Mouse (Mus musculus): ENCODE measurements around the gene Man2a2. TPM values are rescaled to one million over a fixed set of nuclear protein-coding genes. Genes with fewer than 3 reads are reported as not detected.

Gene Man2a2
- polyA plus RNA-seq, 1 experiment from 2014 or later: 21.6 TPM

- ATAC-seq (ENCODE audit: low FRiP score) (no peak), DNase-seq (ENCODE audit: low spot score) (no peak)
- Histone ChIP-seq H3K27me3 (ENCODE audit: control insufficient read depth, insufficient read depth, low read length) (no peaks in the 10 kb centered on the region), H3K9ac (no peak overlapping the region), H3K36me3 (replicated peaks; ENCODE audit: control insufficient read depth, insufficient read depth) (no peaks in the 10 kb centered on the region), H3K4me1 (replicated peaks; ENCODE audit: control insufficient read depth, insufficient read depth, low read length) (peaks cover 7% of the 10 kb centered on the region), H3K9me3 (ENCODE audit: control insufficient read depth, low read length) (no peaks in the 10 kb centered on the region), H3K27ac (no peak overlapping the region), H3K4me2 (replicated peaks) (no peak overlapping the region), H3K4me3 (replicated peaks; ENCODE audit: low read length) (no peak overlapping the region)
- WGBS: 90% methylated on average over 3 of the region's 3 CpGs
Observed at GRCm38 (mm10) chr7:80374733-80375132, 3.6 kb upstream of the Man2a2 start.

DNA sequence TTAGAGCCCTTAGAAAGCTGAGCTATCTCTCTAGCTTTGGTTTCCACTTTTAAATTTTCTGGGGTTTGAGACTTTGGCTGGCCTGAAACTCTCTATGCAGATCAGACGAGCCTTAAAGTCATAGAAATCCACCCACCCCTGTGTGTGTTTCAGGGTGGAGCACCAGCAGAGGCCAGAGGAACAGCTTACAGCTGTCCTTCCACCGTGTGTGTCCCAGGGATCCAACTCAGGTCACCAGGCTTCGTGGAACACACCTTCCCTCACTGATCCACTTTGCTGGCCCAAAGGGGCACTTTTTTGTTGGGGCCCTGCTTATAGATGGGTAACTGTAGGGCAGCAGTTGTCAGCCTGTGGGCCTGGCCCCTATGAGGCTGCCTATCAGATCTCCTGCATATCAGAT lies 3.1 kb upstream of the Man2a2 start:
- Histone ChIP-seq H3K4me3 (replicated peaks; ENCODE audit: low read length) (no peak overlapping the region), H3K4me1 (replicated peaks; ENCODE audit: control insufficient read depth, insufficient read depth, low read length) (peaks cover 11% of the 10 kb centered on the region), H3K9me3 (ENCODE audit: control insufficient read depth, low read length) (no peaks in the 10 kb centered on the region), H3K9ac (no peak overlapping the region), H3K36me3 (replicated peaks; ENCODE audit: control insufficient read depth, insufficient read depth) (no peaks in the 10 kb centered on the region), H3K27me3 (ENCODE audit: control insufficient read depth, insufficient read depth, low read length) (no peaks in the 10 kb centered on the region), H3K27ac (no peak overlapping the region), H3K4me2 (replicated peaks) (no peak overlapping the region)
- WGBS: 57% methylated on average over 3 of the region's 3 CpGs
- no peak for DNase-seq (ENCODE audit: low spot score)
- ATAC-seq (ENCODE audit: low FRiP score): no peak

DNA sequence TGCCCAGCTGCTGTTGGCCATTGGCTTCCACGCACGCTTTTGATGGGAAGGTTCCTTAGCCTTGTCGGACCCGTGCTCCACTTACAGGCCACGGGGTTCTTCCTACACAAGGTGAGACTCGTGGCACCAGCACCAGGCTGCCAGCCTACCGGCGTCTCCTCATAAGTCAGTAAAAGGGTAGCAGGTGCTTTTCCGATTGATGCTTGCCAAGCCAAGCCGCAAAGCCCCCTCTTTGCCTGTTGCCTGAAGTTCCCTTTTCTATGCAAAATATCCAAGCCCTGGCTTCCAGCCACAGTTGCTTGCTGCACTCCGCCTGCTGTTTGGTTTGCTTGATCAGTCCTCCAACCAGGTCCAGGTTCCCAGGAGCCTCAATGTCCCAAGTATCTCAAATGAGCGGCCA lies 2.7 kb upstream of the Man2a2 start:
- H3K4me1 ChIP-seq (replicated peaks; ENCODE audit: control insufficient read depth, insufficient read depth, low read length): peaks cover 16% of the 10 kb centered on the region
- H3K27ac ChIP-seq: no peak overlapping the region
- ATAC-seq (ENCODE audit: low FRiP score) (no peak), DNase-seq (ENCODE audit: low spot score) (no peak)
- H3K4me2 ChIP-seq (replicated peaks): no peak overlapping the region
- H3K36me3 ChIP-seq (replicated peaks; ENCODE audit: control insufficient read depth, insufficient read depth): no peaks in the 10 kb centered on the region
- 77% methylated on average over 12 of the region's 12 CpGs for WGBS
- no peak overlapping the region for H3K4me3 ChIP-seq (replicated peaks; ENCODE audit: low read length)
- no peak overlapping the region for H3K9ac ChIP-seq
- H3K27me3 ChIP-seq (ENCODE audit: control insufficient read depth, insufficient read depth, low read length): no peaks in the 10 kb centered on the region
- no peaks in the 10 kb centered on the region for H3K9me3 ChIP-seq (ENCODE audit: control insufficient read depth, low read length)

GRCm38 (mm10) chr7:80373352-80373751 lies 2.2 kb upstream of the Man2a2 start:
- no peak for DNase-seq (ENCODE audit: low spot score)
- ATAC-seq (ENCODE audit: low FRiP score): no peak
- Histone ChIP-seq H3K9ac (no peak overlapping the region), H3K4me2 (replicated peaks) (no peak overlapping the region), H3K9me3 (ENCODE audit: control insufficient read depth, low read length) (no peaks in the 10 kb centered on the region), H3K4me3 (replicated peaks; ENCODE audit: low read length) (no peak overlapping the region), H3K4me1 (replicated peaks; ENCODE audit: control insufficient read depth, insufficient read depth, low read length) (peaks cover 16% of the 10 kb centered on the region), H3K27ac (no peak overlapping the region), H3K36me3 (replicated peaks; ENCODE audit: control insufficient read depth, insufficient read depth) (peaks cover 4% of the 10 kb centered on the region), H3K27me3 (ENCODE audit: control insufficient read depth, insufficient read depth, low read length) (no peaks in the 10 kb centered on the region)
- 79% methylated on average over 4 of the region's 4 CpGs for WGBS

DNA sequence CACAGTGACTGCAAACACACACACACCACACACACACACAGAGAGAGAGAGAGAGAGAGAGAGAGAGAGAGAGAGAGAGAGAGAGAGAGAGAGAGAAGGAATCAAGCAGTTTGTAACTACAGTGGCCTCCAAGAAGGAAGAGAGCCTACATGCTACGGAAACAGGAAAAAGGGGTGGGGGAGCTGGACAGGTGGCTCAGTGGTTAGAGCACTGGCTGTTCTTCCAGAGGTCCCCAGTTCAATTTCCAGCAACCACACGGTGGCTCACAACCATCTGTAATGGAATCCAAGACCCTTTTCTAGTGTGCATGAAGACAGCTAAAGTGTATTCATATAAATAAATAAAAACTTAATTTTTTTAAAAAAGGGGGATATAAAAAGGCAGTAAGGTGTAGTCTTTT lies 1.5 kb upstream of the Man2a2 start:
- Histone ChIP-seq H3K27me3 (ENCODE audit: control insufficient read depth, insufficient read depth, low read length) (no peaks in the 10 kb centered on the region), H3K4me1 (replicated peaks; ENCODE audit: control insufficient read depth, insufficient read depth, low read length) (peaks cover 16% of the 10 kb centered on the region), H3K27ac (no peak overlapping the region), H3K9ac (no peak overlapping the region), H3K36me3 (replicated peaks; ENCODE audit: control insufficient read depth, insufficient read depth) (peaks cover 11% of the 10 kb centered on the region), H3K4me2 (replicated peaks) (no peak overlapping the region), H3K9me3 (ENCODE audit: control insufficient read depth, low read length) (no peaks in the 10 kb centered on the region), H3K4me3 (replicated peaks; ENCODE audit: low read length) (no peak overlapping the region)
- DNase-seq (ENCODE audit: low spot score) (no peak), ATAC-seq (ENCODE audit: low FRiP score) (no peak)
- WGBS: 63% methylated on average over 2 of the region's 2 CpGs

DNA sequence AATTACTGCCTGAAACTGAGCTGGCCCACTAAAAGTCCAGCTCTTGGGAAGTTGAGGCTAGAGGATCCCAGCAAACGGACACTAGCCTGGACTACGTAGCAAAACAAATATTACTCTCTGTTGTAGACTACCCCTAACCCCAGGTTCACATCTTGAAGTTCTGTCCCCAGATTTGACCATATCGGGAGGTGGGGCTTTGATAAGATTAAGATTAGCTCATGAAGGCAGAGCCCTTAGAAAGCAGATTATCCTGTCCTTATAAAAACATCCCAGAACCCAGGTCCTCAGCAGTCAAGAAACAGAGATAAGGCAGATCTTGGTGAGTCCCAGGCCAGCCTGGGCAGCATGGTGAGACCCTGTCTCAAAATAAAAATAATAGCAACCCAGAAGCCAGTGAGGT lies 991 bp upstream of the Man2a2 start:
- no peak overlapping the region for H3K4me3 ChIP-seq (replicated peaks; ENCODE audit: low read length)
- DNase-seq (ENCODE audit: low spot score): no peak
- peaks cover 16% of the 10 kb centered on the region for H3K36me3 ChIP-seq (replicated peaks; ENCODE audit: control insufficient read depth, insufficient read depth)
- ATAC-seq (ENCODE audit: low FRiP score): no peak
- H3K4me2 ChIP-seq (replicated peaks): no peak overlapping the region
- 89% methylated on average over 3 of the region's 3 CpGs for WGBS
- no peak overlapping the region for H3K27ac ChIP-seq
- no peaks in the 10 kb centered on the region for H3K9me3 ChIP-seq (ENCODE audit: control insufficient read depth, low read length)
- no peak overlapping the region for H3K9ac ChIP-seq
- H3K27me3 ChIP-seq (ENCODE audit: control insufficient read depth, insufficient read depth, low read length): no peaks in the 10 kb centered on the region
- peaks cover 16% of the 10 kb centered on the region for H3K4me1 ChIP-seq (replicated peaks; ENCODE audit: control insufficient read depth, insufficient read depth, low read length)

DNA sequence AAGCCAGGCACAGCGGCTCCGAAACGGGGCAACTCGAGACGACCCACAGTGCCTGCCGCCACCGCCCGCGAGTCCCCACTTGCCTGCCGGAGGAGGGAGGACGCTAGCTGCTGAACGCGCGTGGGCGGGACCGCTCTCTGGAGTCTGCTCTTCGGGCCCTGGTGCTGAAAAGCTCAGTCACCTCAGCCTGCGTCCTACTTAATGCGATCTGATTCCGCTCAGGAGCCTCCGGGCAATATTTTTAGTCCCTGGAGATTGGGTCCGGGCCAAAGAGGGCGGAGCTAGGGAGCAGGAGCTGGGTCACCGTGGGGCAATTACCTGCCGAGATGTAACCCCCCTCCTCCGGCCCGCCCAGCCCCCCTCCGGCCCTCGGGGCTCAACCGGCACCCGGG lies 530 bp downstream of the Man2a2 start:
- no peaks in the 10 kb centered on the region for H3K27me3 ChIP-seq (ENCODE audit: control insufficient read depth, insufficient read depth, low read length)
- peak overlapping the region; percentile 80 for H3K27ac ChIP-seq
- H3K36me3 ChIP-seq (replicated peaks; ENCODE audit: control insufficient read depth, insufficient read depth): peaks cover 31% of the 10 kb centered on the region
- H3K9ac ChIP-seq: peak overlapping the region; percentile 81
- H3K4me3 ChIP-seq (replicated peaks; ENCODE audit: low read length): peak overlapping the region; percentile 68
- peak; percentile 68 for DNase-seq (ENCODE audit: low spot score)
- under 1% methylated on average over 26 of the region's 31 CpGs for WGBS
- peak; percentile 31 for ATAC-seq (ENCODE audit: low FRiP score)
- H3K9me3 ChIP-seq (ENCODE audit: control insufficient read depth, low read length): no peaks in the 10 kb centered on the region
- peaks cover 16% of the 10 kb centered on the region for H3K4me1 ChIP-seq (replicated peaks; ENCODE audit: control insufficient read depth, insufficient read depth, low read length)
- peak overlapping the region; percentile 82 for H3K4me2 ChIP-seq (replicated peaks)

GRCm38 (mm10) chr7:80369967-80370431 lies 1.2 kb downstream of the Man2a2 start:
- Histone ChIP-seq H3K9me3 (ENCODE audit: control insufficient read depth, low read length) (no peaks in the 10 kb centered on the region), H3K36me3 (replicated peaks; ENCODE audit: control insufficient read depth, insufficient read depth) (peaks cover 37% of the 10 kb centered on the region), H3K4me1 (replicated peaks; ENCODE audit: control insufficient read depth, insufficient read depth, low read length) (peaks cover 16% of the 10 kb centered on the region), H3K27me3 (ENCODE audit: control insufficient read depth, insufficient read depth, low read length) (no peaks in the 10 kb centered on the region), H3K4me3 (replicated peaks; ENCODE audit: low read length) (peak overlapping the region; percentile 68), H3K4me2 (replicated peaks) (peak overlapping the region; percentile 82), H3K9ac (peak overlapping the region; percentile 81), H3K27ac (peak overlapping the region; percentile 80)
- no peak for ATAC-seq (ENCODE audit: low FRiP score)
- no peak for DNase-seq (ENCODE audit: low spot score)
- 53% methylated on average over 4 of the region's 4 CpGs for WGBS

- Histone ChIP-seq H3K27ac (no peak overlapping the region), H3K36me3 (replicated peaks; ENCODE audit: control insufficient read depth, insufficient read depth) (peaks cover 42% of the 10 kb centered on the region), H3K4me2 (replicated peaks) (peak overlapping the region; percentile 82), H3K9ac (peak overlapping the region; percentile 81), H3K9me3 (ENCODE audit: control insufficient read depth, low read length) (no peaks in the 10 kb centered on the region), H3K27me3 (ENCODE audit: control insufficient read depth, insufficient read depth, low read length) (no peaks in the 10 kb centered on the region), H3K4me3 (replicated peaks; ENCODE audit: low read length) (peak overlapping the region; percentile 68; the same call in 1 of the 2 replicates), H3K4me1 (replicated peaks; ENCODE audit: control insufficient read depth, insufficient read depth, low read length) (peaks cover 16% of the 10 kb centered on the region)
- 61% methylated on average over 5 of the region's 5 CpGs for WGBS
- DNase-seq (ENCODE audit: low spot score) (no peak), ATAC-seq (ENCODE audit: low FRiP score) (no peak)
Observed at GRCm38 (mm10) chr7:80369461-80369860, 1.7 kb downstream of the Man2a2 start.

All from hindbrain, embryonic 14.5 days (tissue).